Comparison of ENCODE assay signal across 8 mouse cellular contexts in genomic region chr11:69800392-69801197, GRCm38 (mm10). TPM values are rescaled to one million over a fixed set of nuclear protein-coding genes. Genes with fewer than 3 reads are reported as not detected.
DNase-seq lines count a peak whose midpoint lies in the region; ATAC-seq and TF ChIP-seq lines count a peak whose summit lies in the region.

No protein-coding gene starts in this region.

- H3K4me1 ChIP-seq in ES-Bruce4 (ENCODE audit: control insufficient read depth, insufficient read depth, low read length): no peaks in the 10 kb centered on the region
- H3K4me1 ChIP-seq in embryonic facial prominence, embryonic 14.5 days (ENCODE audit: control insufficient read depth, insufficient read depth, low read length): peaks cover 48% of the 10 kb centered on the region
- H3K4me1 ChIP-seq in hindbrain, embryonic 12.5 days: peaks cover 65% of the 10 kb centered on the region
- H3K4me1 ChIP-seq in limb, embryonic 10.5 days: peaks cover 70% of the 10 kb centered on the region
- H3K4me1 ChIP-seq in midbrain, embryonic 16.5 days (ENCODE audit: control insufficient read depth, insufficient read depth, low read length): peaks cover 48% of the 10 kb centered on the region

- peak overlapping the region; percentile 97 for H3K4me2 ChIP-seq in embryonic facial prominence, embryonic 14.5 days (ENCODE audit: low read depth, low read length)
- H3K4me2 ChIP-seq in hindbrain, embryonic 12.5 days (replicated peaks): peak overlapping the region; percentile 90
- H3K4me2 ChIP-seq in midbrain, embryonic 16.5 days (ENCODE audit: low read length): peak overlapping the region; percentile 90

- H3K27me3 ChIP-seq in ES-Bruce4 (ENCODE audit: control insufficient read depth, insufficient read depth, low read length, poor library complexity, severe bottlenecking): peaks cover 12% of the 10 kb centered on the region
- H3K27me3 ChIP-seq in embryonic facial prominence, embryonic 14.5 days (replicated peaks; ENCODE audit: control insufficient read depth, insufficient read depth, low read length): peaks cover 43% of the 10 kb centered on the region
- peaks cover 66% of the 10 kb centered on the region for H3K27me3 ChIP-seq in hindbrain, embryonic 12.5 days
- H3K27me3 ChIP-seq in limb, embryonic 10.5 days (ENCODE audit: low read depth, poor library complexity, severe bottlenecking): peaks cover 100% of the 10 kb centered on the region
- peaks cover 13% of the 10 kb centered on the region for H3K27me3 ChIP-seq in midbrain, embryonic 16.5 days (ENCODE audit: control insufficient read depth, insufficient read depth, low read depth, low read length)

- H3K4me3 ChIP-seq in ES-Bruce4 (ENCODE audit: low read depth, low read length): peak overlapping the region; percentile 76
- H3K4me3 ChIP-seq in embryonic facial prominence, embryonic 14.5 days (ENCODE audit: low read depth, low read length): peak overlapping the region; percentile 58
- H3K4me3 ChIP-seq in hindbrain, embryonic 12.5 days: peak overlapping the region; percentile 53
- H3K4me3 ChIP-seq in limb, embryonic 10.5 days: peak overlapping the region; percentile 62
- peak overlapping the region; percentile 54 for H3K4me3 ChIP-seq in midbrain, embryonic 16.5 days (ENCODE audit: low read depth, low read length)

- no peaks in the 10 kb centered on the region for H3K36me3 ChIP-seq in ES-Bruce4 (ENCODE audit: control insufficient read depth, insufficient read depth, low read length, poor library complexity, severe bottlenecking)
- no peaks in the 10 kb centered on the region for H3K36me3 ChIP-seq in embryonic facial prominence, embryonic 14.5 days (ENCODE audit: control insufficient read depth, insufficient read depth, low read length)
- no peaks in the 10 kb centered on the region for H3K36me3 ChIP-seq in hindbrain, embryonic 12.5 days
- H3K36me3 ChIP-seq in limb, embryonic 10.5 days: no peaks in the 10 kb centered on the region
- no peaks in the 10 kb centered on the region for H3K36me3 ChIP-seq in midbrain, embryonic 16.5 days (ENCODE audit: control insufficient read depth, insufficient read depth, low read length)

- H3K27ac ChIP-seq in ES-Bruce4 (ENCODE audit: insufficient read depth, low read length): no peak overlapping the region
- peak overlapping the region; percentile 80 for H3K27ac ChIP-seq in embryonic facial prominence, embryonic 14.5 days (replicated peaks; ENCODE audit: low read depth, low read length)
- H3K27ac ChIP-seq in hindbrain, embryonic 12.5 days: peak overlapping the region; percentile 93
- H3K27ac ChIP-seq in limb, embryonic 10.5 days: peak overlapping the region; percentile 83
- H3K27ac ChIP-seq in midbrain, embryonic 16.5 days (ENCODE audit: low read length): peak overlapping the region; percentile 93

- peak overlapping the region; percentile 28 for H3K9ac ChIP-seq in ES-Bruce4 (ENCODE audit: low read depth, poor library complexity, severe bottlenecking)
- peak overlapping the region; percentile 64 for H3K9ac ChIP-seq in embryonic facial prominence, embryonic 14.5 days (ENCODE audit: low read depth, low read length)
- H3K9ac ChIP-seq in hindbrain, embryonic 12.5 days: peak overlapping the region; percentile 73
- peak overlapping the region; percentile 69 for H3K9ac ChIP-seq in midbrain, embryonic 16.5 days (ENCODE audit: low read depth, low read length)

- no peak for ATAC-seq in cerebellum, adult (ENCODE audit: insufficient number of reproducible peaks, low FRiP score, low TSS enrichment)
- ATAC-seq in embryonic facial prominence, embryonic 14.5 days (ENCODE audit: low read depth): peak; percentile 58
- peak; percentile 74 for ATAC-seq in hindbrain, embryonic 12.5 days (ENCODE audit: low FRiP score)
- peak; percentile 72 for ATAC-seq in midbrain, embryonic 16.5 days

- TF ChIP-seq EP300 in ES-Bruce4 (IDR thresholded peaks at IDR 0.05; ENCODE audit: insufficient read depth, low read depth, low read length): no peak

- TF ChIP-seq POLR2A in ES-Bruce4 (IDR thresholded peaks at IDR 0.05; ENCODE audit: insufficient read depth, low read length): no peak

- TF ChIP-seq CTCF in ES-Bruce4 (IDR thresholded peaks at IDR 0.05; ENCODE audit: low read depth, low read length): no peak

- no peaks in the 10 kb centered on the region for H3K9me3 ChIP-seq in ES-Bruce4 (replicated peaks; ENCODE audit: control insufficient read depth, insufficient read depth, low read length, poor library complexity, severe bottlenecking)
- H3K9me3 ChIP-seq in embryonic facial prominence, embryonic 14.5 days (ENCODE audit: control insufficient read depth, low read length): no peaks in the 10 kb centered on the region
- H3K9me3 ChIP-seq in hindbrain, embryonic 12.5 days (replicated peaks): no peaks in the 10 kb centered on the region
- H3K9me3 ChIP-seq in limb, embryonic 10.5 days (replicated peaks): no peaks in the 10 kb centered on the region
- no peaks in the 10 kb centered on the region for H3K9me3 ChIP-seq in midbrain, embryonic 16.5 days (replicated peaks; ENCODE audit: control insufficient read depth, low read length, poor library complexity, severe bottlenecking)

- DNase-seq in cerebellum, adult 11-12 months: peak; percentile 43
- peak; percentile 88 for DNase-seq in embryonic facial prominence, embryonic 14.5 days (ENCODE audit: low spot score)
- DNase-seq in limb, embryonic 10.5 days (ENCODE audit: low spot score): peak; percentile 85
- no peak for DNase-seq in spleen, postnatal 14 days (ENCODE audit: low spot score in 2 of 2)

- 0% methylated on average over 33 of the region's 36 CpGs for WGBS in embryonic facial prominence, embryonic 14.5 days
- under 1% methylated on average over 34 of the region's 36 CpGs for WGBS in hindbrain, embryonic 12.5 days
- WGBS in limb, embryonic 10.5 days: under 1% methylated on average over 36 of the region's 36 CpGs
- under 1% methylated on average over 36 of the region's 36 CpGs for WGBS in midbrain, embryonic 16.5 days

RNA-seq across cellular contexts. Expression of gene Fgf11, which starts 1.1 kb away (rescaled TPM):
- 1.8 and 2.5 TPM in 2 replicates for polyA plus RNA-seq in ES-Bruce4 (2011; ENCODE audit: insufficient read depth, insufficient read length, low read depth, missing spikeins)
- polyA plus RNA-seq in embryonic facial prominence, embryonic 14.5 days (2014; fragmentation: Nextera tagmentation; extraction: Ambion mirVana): 2.3 and 3.3 TPM in 2 replicates
- polyA plus RNA-seq in hindbrain, embryonic 12.5 days (2016; fragmentation: Nextera tagmentation; extraction: Ambion mirVana): 3.7 and 4.2 TPM in 2 replicates
- 0.40 and 0.55 TPM in 2 replicates for polyA plus RNA-seq in limb, embryonic 10.5 days (2016; fragmentation: Nextera tagmentation; extraction: Ambion mirVana)
- 4.1 and 4.5 TPM in 2 replicates for polyA plus RNA-seq in midbrain, embryonic 16.5 days (2015; fragmentation: Nextera tagmentation; extraction: Ambion mirVana)

RNA-seq across cellular contexts. Expression of gene Tmem102, which starts 4.8 kb away (rescaled TPM):
- polyA plus RNA-seq in ES-Bruce4 (2011; ENCODE audit: insufficient read depth, insufficient read length, low read depth, missing spikeins): 10.1 and 11.6 TPM in 2 replicates
- polyA plus RNA-seq in embryonic facial prominence, embryonic 14.5 days (2014; fragmentation: Nextera tagmentation; extraction: Ambion mirVana): 4.1 and 4.3 TPM in 2 replicates
- polyA plus RNA-seq in hindbrain, embryonic 12.5 days (2016; fragmentation: Nextera tagmentation; extraction: Ambion mirVana): 1.6 and 2.4 TPM in 2 replicates
- polyA plus RNA-seq in limb, embryonic 10.5 days (2016; fragmentation: Nextera tagmentation; extraction: Ambion mirVana): 1.4 and 1.5 TPM in 2 replicates
- 0.54 and 0.56 TPM in 2 replicates for polyA plus RNA-seq in midbrain, embryonic 16.5 days (2015; fragmentation: Nextera tagmentation; extraction: Ambion mirVana)

RNA-seq across cellular contexts. Expression of gene Chrnb1, which starts 4.9 kb away (rescaled TPM):
- polyA plus RNA-seq in ES-Bruce4 (2011; ENCODE audit: insufficient read depth, insufficient read length, low read depth, missing spikeins): 10.1 and 12.1 TPM in 2 replicates
- 28.4 and 29.4 TPM in 2 replicates for polyA plus RNA-seq in embryonic facial prominence, embryonic 14.5 days (2014; fragmentation: Nextera tagmentation; extraction: Ambion mirVana)
- 3.0 and 5.9 TPM in 2 replicates for polyA plus RNA-seq in hindbrain, embryonic 12.5 days (2016; fragmentation: Nextera tagmentation; extraction: Ambion mirVana)
- 0.87 and 2.5 TPM in 2 replicates for polyA plus RNA-seq in limb, embryonic 10.5 days (2016; fragmentation: Nextera tagmentation; extraction: Ambion mirVana)
- polyA plus RNA-seq in midbrain, embryonic 16.5 days (2015; fragmentation: Nextera tagmentation; extraction: Ambion mirVana): 1.4 and 1.6 TPM in 2 replicates

RNA-seq across cellular contexts. Expression of gene Gm39566, which starts 14.5 kb away (rescaled TPM):
- not detected in 2 replicates for polyA plus RNA-seq in ES-Bruce4 (2011; ENCODE audit: insufficient read depth, insufficient read length, low read depth, missing spikeins)
- not detected in 2 replicates for polyA plus RNA-seq in embryonic facial prominence, embryonic 14.5 days (2014; fragmentation: Nextera tagmentation; extraction: Ambion mirVana)
- polyA plus RNA-seq in hindbrain, embryonic 12.5 days (2016; fragmentation: Nextera tagmentation; extraction: Ambion mirVana): not detected in 2 replicates
- polyA plus RNA-seq in limb, embryonic 10.5 days (2016; fragmentation: Nextera tagmentation; extraction: Ambion mirVana): not detected in 2 replicates
- not detected in 2 replicates for polyA plus RNA-seq in midbrain, embryonic 16.5 days (2015; fragmentation: Nextera tagmentation; extraction: Ambion mirVana)

RNA-seq across cellular contexts. Expression of gene Spem2, which starts 17.7 kb away (rescaled TPM):
- polyA plus RNA-seq in ES-Bruce4 (2011; ENCODE audit: insufficient read depth, insufficient read length, low read depth, missing spikeins): not detected in 2 replicates
- not detected in 2 replicates for polyA plus RNA-seq in embryonic facial prominence, embryonic 14.5 days (2014; fragmentation: Nextera tagmentation; extraction: Ambion mirVana)
- 0.14 TPM in 1 of 2 replicates, not detected in the other for polyA plus RNA-seq in hindbrain, embryonic 12.5 days (2016; fragmentation: Nextera tagmentation; extraction: Ambion mirVana)
- polyA plus RNA-seq in limb, embryonic 10.5 days (2016; fragmentation: Nextera tagmentation; extraction: Ambion mirVana): not detected in 2 replicates
- not detected in 2 replicates for polyA plus RNA-seq in midbrain, embryonic 16.5 days (2015; fragmentation: Nextera tagmentation; extraction: Ambion mirVana)

Comparison
In these comparisons a context has a peak if more than half of its experiments do, and no peak if none do; other contexts are left out.
1. DNase-seq: peak in cerebellum, adult 11-12 months (single experiment), embryonic facial prominence, embryonic 14.5 days (single experiment) and limb, embryonic 10.5 days (single experiment); none in spleen, postnatal 14 days (0 of 2).
2. Peak in every context shown above with its lines, with median percentiles within 50 percentile points of each other: H3K4me3 ChIP-seq, H3K9ac ChIP-seq and H3K4me2 ChIP-seq.